Mouse (Mus musculus) lung, postnatal 4 days (tissue): ENCODE measurements around the gene Olfr1039.
"Not testable (repeated sequence)": the region's sequence is repeated elsewhere in the genome, so short reads cannot be mapped to it uniquely, and the experiment has no call there.

Experiments used
- DNase-seq, 2 experiments: peaks; one replicate each; pipeline ENCODE4 v3.0.0; 2021

Gene Olfr1039

DNA sequence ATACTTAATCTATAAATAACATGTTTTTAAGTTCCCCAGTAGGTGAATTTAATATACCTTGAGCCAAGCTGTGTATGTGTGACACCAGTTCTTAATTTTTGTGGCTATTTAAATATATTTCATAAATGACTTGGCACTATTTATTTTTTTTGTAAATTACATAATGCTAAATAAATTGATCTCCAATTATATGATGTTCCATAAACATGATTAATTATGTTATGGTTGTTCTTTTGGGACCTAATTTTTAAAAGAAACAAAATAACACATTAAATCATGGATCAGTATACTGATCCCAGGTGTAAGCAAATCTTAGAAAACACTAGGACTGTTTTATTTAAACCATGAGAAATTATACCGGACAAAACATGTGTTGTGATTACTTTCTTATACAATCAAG is at the start of gene Olfr1039:
Gene Olfr1039 (minus strand): TSS at position 101 of the 400 bp plus-strand sequence.
- DNase-seq = no peak

DNA sequence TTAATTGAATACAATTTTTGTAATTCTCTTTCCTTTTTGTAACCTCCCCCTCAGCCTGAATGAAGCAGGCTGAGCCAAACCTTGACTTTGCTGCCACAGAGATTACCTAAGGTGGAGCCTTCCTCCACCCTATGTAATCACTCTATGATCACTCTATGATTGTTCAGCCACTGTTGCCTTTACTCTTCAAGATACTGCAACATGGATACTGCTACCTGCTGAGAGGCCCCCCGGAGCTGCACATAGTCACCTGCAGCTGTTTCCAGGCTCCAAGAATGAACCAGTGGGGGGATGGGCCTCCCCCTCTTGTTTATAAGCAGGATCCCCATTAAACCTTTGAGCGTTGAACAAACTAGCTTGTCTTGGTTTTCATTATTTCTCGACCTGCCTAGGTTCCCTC is 44.2 kb upstream of the Olfr1039 start:
- no peak for DNase-seq

DNA sequence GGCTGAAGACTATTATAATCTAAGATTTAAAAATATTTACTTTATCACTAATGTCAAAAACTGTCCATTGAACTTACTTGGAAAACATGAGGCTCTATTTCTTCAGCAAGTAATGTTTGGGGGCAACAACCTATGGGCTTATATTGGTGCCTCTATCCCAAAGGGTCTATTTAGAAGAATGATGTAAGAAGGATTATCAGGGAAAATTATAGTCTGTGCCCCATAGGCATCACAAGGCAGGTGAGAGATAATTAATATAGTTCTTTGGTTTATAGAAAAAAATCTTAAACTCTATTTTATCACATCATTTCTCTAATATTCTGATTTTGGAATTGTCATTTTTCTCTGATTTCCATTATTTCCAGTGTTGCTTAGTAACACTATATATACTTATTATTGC is 42.0 kb upstream of the Olfr1039 start, which contains the start of gene Olfr1044:
Gene Olfr1044 (minus strand): TSS at position 101 of the 400 bp plus-strand sequence.
- DNase-seq = no peak

DNA sequence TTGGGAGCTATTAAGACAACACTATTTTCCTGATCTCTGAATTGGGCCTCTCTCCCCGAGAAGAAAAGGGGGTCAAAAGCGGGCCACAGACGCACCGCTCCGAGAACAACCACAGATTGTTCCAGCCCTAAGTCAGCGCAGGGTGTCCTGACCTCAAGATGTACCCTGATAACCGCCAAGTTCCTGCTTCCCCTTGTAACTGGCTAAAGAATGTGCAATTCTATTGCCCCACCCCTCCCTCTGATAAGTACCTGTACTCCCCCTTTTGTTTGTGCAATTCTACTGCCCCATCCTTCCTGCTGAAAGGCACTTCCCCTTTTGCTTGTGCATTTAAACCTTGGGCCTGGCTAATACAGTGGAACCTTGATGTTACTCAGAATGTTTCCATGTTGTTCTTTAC is 39.7 kb upstream of the Olfr1039 start:
- DNase-seq = not testable (repeated sequence)

DNA sequence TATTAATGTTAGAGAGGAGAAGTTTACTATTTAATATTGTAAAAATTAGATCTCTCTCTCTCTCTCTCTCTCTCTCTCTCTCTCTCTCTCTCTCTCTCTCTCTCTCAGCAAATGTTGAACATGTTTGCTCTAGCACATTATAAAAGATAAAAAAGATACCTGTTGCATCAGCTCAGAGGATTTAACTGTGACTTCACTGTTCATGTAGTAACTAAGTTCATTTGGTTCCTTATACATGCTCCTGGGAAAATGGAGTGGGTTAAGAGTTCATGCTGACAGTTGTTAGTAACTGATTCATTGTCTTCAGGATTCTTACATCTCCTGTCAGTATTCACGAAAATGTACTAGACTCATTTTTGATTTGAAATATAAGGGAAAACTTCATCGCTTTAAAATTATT is 31.7 kb upstream of the Olfr1039 start, which contains the start of gene Olfr1043:
Gene Olfr1043 (minus strand): TSS at position 101 of the 400 bp plus-strand sequence.
- no peak for DNase-seq

DNA sequence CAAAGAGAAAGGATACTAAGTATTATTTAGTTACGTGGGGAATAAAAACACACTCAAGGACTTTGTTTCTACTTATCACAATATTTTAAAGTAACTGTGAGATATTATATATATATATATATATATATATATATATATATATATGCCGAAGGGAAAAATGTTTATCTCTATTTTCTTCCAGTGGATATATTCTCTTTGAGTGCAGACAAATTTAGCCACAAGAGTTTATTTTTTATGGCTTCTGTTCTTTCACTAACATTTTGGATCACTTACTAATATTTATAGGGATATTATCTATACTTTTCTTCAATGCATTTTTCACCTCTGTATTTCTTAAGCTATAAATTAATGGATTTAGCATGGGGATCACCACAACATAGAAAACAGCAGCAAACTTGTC is 26.0 kb upstream of the Olfr1039 start, which contains the start of gene Olfr1042:
Gene Olfr1042 (minus strand): TSS at position 101 of the 400 bp plus-strand sequence.
- no peak for DNase-seq

DNA sequence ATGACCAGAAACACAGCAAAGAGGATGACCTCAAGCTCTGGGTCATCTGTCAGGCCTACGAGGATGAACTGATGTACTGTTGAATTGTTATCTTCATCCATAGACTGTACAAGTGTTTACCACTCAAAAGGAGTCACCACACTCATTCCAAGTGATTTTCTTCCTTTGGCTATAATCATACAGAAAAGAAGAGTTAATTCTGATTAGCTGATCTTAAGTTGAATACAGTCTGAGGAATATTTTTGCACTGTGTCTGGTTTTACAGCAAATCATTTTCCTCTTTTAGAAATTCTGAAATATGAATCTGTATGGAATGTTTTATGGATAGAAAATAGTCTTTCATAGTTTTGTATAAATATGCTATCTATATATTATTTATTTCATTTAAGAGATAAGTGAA is 10.9 kb upstream of the Olfr1039 start, which contains the start of gene Olfr1040:
Gene Olfr1040 (minus strand): TSS at position 101 of the 400 bp plus-strand sequence.
- DNase-seq = no peak

DNA sequence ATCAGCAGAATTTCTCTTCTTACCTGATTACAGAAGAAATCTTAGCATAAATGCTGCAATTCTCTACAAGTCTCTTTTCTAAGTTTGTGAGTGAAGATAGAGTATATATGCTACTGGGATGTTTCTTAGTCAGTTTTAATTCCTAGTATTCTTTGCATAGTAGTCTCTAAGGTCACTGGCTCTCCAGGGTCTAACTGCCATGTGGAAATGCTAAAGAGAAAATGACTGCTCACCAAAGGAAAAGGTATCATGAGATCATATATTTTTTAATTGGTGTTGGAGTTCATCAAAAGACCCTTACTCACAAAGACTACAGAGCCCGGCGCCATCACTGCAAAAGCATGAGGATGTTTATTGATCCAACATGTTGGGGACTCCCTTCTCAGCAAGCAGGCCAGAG is 48.4 kb downstream of the Olfr1039 start, which contains the start of gene Olfr1037:
Gene Olfr1037 (minus strand): TSS at position 101 of the 400 bp plus-strand sequence.
- no peak for DNase-seq

DNA sequence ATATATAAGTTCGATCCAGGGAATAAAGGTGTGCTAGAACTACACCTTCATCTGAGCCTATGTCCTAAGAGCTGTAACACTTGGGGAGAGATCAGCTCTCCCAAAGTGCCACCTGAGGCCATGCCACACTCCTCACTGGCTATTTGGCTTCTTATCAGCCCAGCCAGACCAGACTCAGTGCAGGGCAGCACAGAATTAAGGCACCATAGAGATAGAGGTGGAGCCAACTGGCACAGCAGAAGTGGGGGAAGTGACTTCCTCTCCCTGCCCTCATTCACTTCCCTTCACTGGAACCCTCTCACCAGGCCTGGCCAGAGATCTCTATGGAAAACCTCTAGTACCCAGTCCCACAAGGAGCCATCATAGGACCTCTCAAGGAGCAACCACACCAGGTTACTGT is 55.2 kb downstream of the Olfr1039 start:
- DNase-seq = not testable (repeated sequence)
